Mouse (Mus musculus) hindbrain, embryonic 13.5 days (tissue): ENCODE data around the gene 5730522E02Rik. TPM values are rescaled to one million over a fixed set of nuclear protein-coding genes. Genes with fewer than 3 reads are reported as not detected.
A peak's percentile ranks its signal among the peaks of the same experiment; 100 is the strongest.

ENCODE experiments used
- ATAC-seq: fragments of 200-750 bp; cut with Nextera tagmentation; 2 replicates; pipeline ENCODE4 v1.8.0; 2017; ENCODE audit warnings: moderate TSS enrichment; ENCODE audit not compliant: low FRiP score
- H3K27ac ChIP-seq: fragments of 300-500 bp; sonication (generic); 2 replicates; pipeline ENCODE4 v1.5.1; 2015; ENCODE audit warnings: inconsistent platforms, mild to moderate bottlenecking, moderate library complexity
- H3K27me3 ChIP-seq: fragments of 300-500 bp; sonication (generic); 2 replicates; pipeline ENCODE4 v1.6.1; 2015; ENCODE audit warnings: mild to moderate bottlenecking, inconsistent platforms
- H3K36me3 ChIP-seq: fragments of 300-500 bp; sonication (generic); 2 replicates; pipeline ENCODE4 v1.6.1; 2015; ENCODE audit warnings: mild to moderate bottlenecking, inconsistent platforms
- H3K4me1 ChIP-seq: fragments of 300-500 bp; sonication (generic); replicated peaks from 2 replicates; pipeline ENCODE4 v1.6.1; 2015; ENCODE audit warnings: inconsistent platforms
- H3K4me2 ChIP-seq: fragments of 300-500 bp; sonication (generic); 2 replicates; pipeline ENCODE4 v1.6.1; 2015; ENCODE audit warnings: inconsistent platforms, mild to moderate bottlenecking, moderate library complexity
- H3K4me3 ChIP-seq: fragments of 300-500 bp; sonication (generic); 2 replicates; pipeline ENCODE4 v1.5.1; 2015; ENCODE audit warnings: mild to moderate bottlenecking, inconsistent platforms
- H3K9ac ChIP-seq: fragments of 300-500 bp; sonication (generic); 2 replicates; pipeline ENCODE4 v1.6.1; 2015; ENCODE audit warnings: mild to moderate bottlenecking, inconsistent platforms
- H3K9me3 ChIP-seq: fragments of 300-500 bp; sonication (generic); 2 replicates; pipeline ENCODE4 v1.6.1; 2016; ENCODE audit warnings: inconsistent platforms
- WGBS: fragments of 180-500 bp; shearing (Covaris S2); methylation state at CpG from one replicate; pipeline ENCODE4 v1.1.7; 2015; 5-methylcytosine and 5-hydroxymethylcytosine counted together
- polyA plus RNA-seq: library from polyadenylated mRNA; unstranded; fragments of >200 nt; fragmentation: Nextera tagmentation; extraction: Ambion mirVana; gene quantifications from 2 replicates; pipeline ENCODE4 v1.2.1, GENCODE M21; 2015

Gene 5730522E02Rik
- polyA plus RNA-seq, 1 experiment from 2014 or later: 15.7 TPM

GRCm38 (mm10) chr11:25940716-25941294, 269.8 kb downstream of the 5730522E02Rik start:
- no peaks in the 10 kb centered on the region for H3K9me3 ChIP-seq
- H3K4me1 ChIP-seq: peaks cover 4% of the 10 kb centered on the region; the same call in 1 of the 2 replicates
- H3K9ac ChIP-seq: no peak overlapping the region
- H3K27me3 ChIP-seq: no peaks in the 10 kb centered on the region
- WGBS: 74% methylated on average over 4 of the region's 4 CpGs
- H3K36me3 ChIP-seq: no peaks in the 10 kb centered on the region
- no peak overlapping the region for H3K4me3 ChIP-seq
- no peak overlapping the region for H3K4me2 ChIP-seq
- 0 out of 2 replicates have a peak overlapping the region, but pooled peaks have one; percentile 14 for H3K27ac ChIP-seq
- no peak for ATAC-seq

- Histone ChIP-seq H3K9ac (no peak overlapping the region), H3K36me3 (no peaks in the 10 kb centered on the region), H3K27ac (no peak overlapping the region), H3K9me3 (no peaks in the 10 kb centered on the region), H3K4me3 (no peak overlapping the region), H3K27me3 (no peaks in the 10 kb centered on the region), H3K4me2 (no peak overlapping the region), H3K4me1 (no peaks in the 10 kb centered on the region)
- 90% methylated on average over 2 of the region's 2 CpGs for WGBS
- no peak for ATAC-seq
Observed at GRCm38 (mm10) chr11:25926267-25926666, 284.3 kb downstream of the 5730522E02Rik start.

GRCm38 (mm10) chr11:25902321-25902720, 308.2 kb downstream of the 5730522E02Rik start:
- H3K36me3 ChIP-seq: no peaks in the 10 kb centered on the region
- H3K9ac ChIP-seq: no peak overlapping the region
- WGBS: 75% methylated on average over 2 of the region's 2 CpGs
- no peak for ATAC-seq
- H3K9me3 ChIP-seq: no peaks in the 10 kb centered on the region
- no peaks in the 10 kb centered on the region for H3K27me3 ChIP-seq
- H3K4me2 ChIP-seq: no peak overlapping the region
- H3K27ac ChIP-seq: no peak overlapping the region
- H3K4me3 ChIP-seq: no peak overlapping the region
- H3K4me1 ChIP-seq: no peaks in the 10 kb centered on the region

- 77% methylated on average over 2 of the region's 2 CpGs for WGBS
- Histone ChIP-seq H3K4me3 (no peak overlapping the region), H3K36me3 (no peaks in the 10 kb centered on the region), H3K27ac (no peak overlapping the region), H3K9ac (no peak overlapping the region), H3K4me2 (no peak overlapping the region), H3K4me1 (no peaks in the 10 kb centered on the region), H3K9me3 (no peaks in the 10 kb centered on the region), H3K27me3 (no peaks in the 10 kb centered on the region)
- no peak for ATAC-seq
Observed at GRCm38 (mm10) chr11:25901666-25902065, 308.9 kb downstream of the 5730522E02Rik start.

- no peak overlapping the region for H3K9ac ChIP-seq
- no peak for ATAC-seq
- 93% methylated on average over 3 of the region's 3 CpGs for WGBS
- no peak overlapping the region for H3K27ac ChIP-seq
- H3K4me3 ChIP-seq: no peak overlapping the region
- H3K4me2 ChIP-seq: no peak overlapping the region
- H3K27me3 ChIP-seq: no peaks in the 10 kb centered on the region
- no peaks in the 10 kb centered on the region for H3K9me3 ChIP-seq
- H3K4me1 ChIP-seq: no peaks in the 10 kb centered on the region
- H3K36me3 ChIP-seq: no peaks in the 10 kb centered on the region
Observed at GRCm38 (mm10) chr11:25893906-25894305, 316.7 kb downstream of the 5730522E02Rik start.

DNA sequence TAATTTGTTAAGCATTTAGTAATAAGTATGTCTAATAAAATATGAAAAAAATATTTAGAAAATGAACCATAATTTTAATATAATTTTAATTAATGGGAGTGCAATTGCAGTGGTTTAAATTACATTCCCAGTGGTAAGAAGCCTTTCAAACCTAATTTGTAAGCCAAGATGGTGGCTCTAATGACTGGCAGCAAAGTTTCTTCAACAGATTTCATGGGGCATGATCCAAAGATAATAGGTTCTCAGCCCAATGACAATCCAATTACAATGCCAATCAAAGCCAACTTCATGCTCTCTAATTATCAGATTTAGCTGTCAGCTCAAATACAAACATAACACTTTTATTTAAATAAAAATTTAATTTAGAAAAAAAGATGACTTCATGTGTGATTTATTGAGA, 337.6 kb downstream of the 5730522E02Rik start:
- Histone ChIP-seq H3K9me3 (no peaks in the 10 kb centered on the region), H3K27me3 (no peaks in the 10 kb centered on the region), H3K27ac (no peak overlapping the region), H3K4me1 (peaks cover 6% of the 10 kb centered on the region; the same call in 1 of the 2 replicates), H3K4me3 (no peak overlapping the region), H3K36me3 (no peaks in the 10 kb centered on the region), H3K9ac (no peak overlapping the region), H3K4me2 (no peak overlapping the region)
- ATAC-seq: no peak

- Histone ChIP-seq H3K9me3 (no peaks in the 10 kb centered on the region), H3K4me1 (peaks cover 6% of the 10 kb centered on the region; the same call in 1 of the 2 replicates), H3K4me3 (no peak overlapping the region), H3K27me3 (no peaks in the 10 kb centered on the region), H3K9ac (no peak overlapping the region), H3K36me3 (no peaks in the 10 kb centered on the region), H3K27ac (0 out of 2 replicates have a peak overlapping the region, but pooled peaks have one; percentile 26), H3K4me2 (no peak overlapping the region)
- WGBS: 35% methylated on average over 4 of the region's 4 CpGs
- no peak for ATAC-seq
Observed at GRCm38 (mm10) chr11:25872317-25872716, 338.2 kb downstream of the 5730522E02Rik start.

DNA sequence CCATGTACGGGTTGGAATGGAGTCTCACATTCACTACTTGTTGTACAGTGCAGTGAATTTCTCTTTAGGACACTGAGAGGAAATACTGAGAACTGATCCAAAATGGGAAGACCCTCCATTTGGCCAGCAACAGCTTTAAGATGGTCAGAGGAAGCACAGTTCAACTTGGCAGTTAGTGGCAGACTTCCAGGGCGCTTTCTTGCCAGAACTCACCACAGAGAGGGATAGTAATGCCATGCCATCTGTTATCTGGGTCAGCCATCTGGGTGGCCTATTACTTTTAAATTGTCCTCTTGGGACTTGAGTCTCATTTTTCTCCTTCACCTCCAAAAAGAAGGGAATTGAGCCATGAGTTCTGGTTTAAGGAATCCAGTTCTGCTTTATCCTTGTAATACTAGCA, 344.3 kb downstream of the 5730522E02Rik start:
- no peaks in the 10 kb centered on the region for H3K9me3 ChIP-seq
- H3K4me2 ChIP-seq: no peak overlapping the region
- 71% methylated on average over 2 of the region's 2 CpGs for WGBS
- no peak overlapping the region for H3K4me3 ChIP-seq
- H3K4me1 ChIP-seq: 0 out of 2 replicates have a peak, but pooled peaks cover 2% of the 10 kb centered on the region
- ATAC-seq: no peak
- H3K27me3 ChIP-seq: no peaks in the 10 kb centered on the region
- no peaks in the 10 kb centered on the region for H3K36me3 ChIP-seq
- H3K27ac ChIP-seq: no peak overlapping the region
- no peak overlapping the region for H3K9ac ChIP-seq

- Histone ChIP-seq H3K27me3 (no peaks in the 10 kb centered on the region), H3K4me2 (0 out of 2 replicates have a peak overlapping the region, but pooled peaks have one; percentile 29), H3K27ac (0 out of 2 replicates have a peak overlapping the region, but pooled peaks have one; percentile 26), H3K9ac (no peak overlapping the region), H3K4me3 (no peak overlapping the region), H3K9me3 (no peaks in the 10 kb centered on the region), H3K36me3 (no peaks in the 10 kb centered on the region), H3K4me1 (peaks cover 8% of the 10 kb centered on the region; the same call in 1 of the 2 replicates)
- peak; percentile 86 for ATAC-seq
- 7% methylated on average over 9 of the region's 9 CpGs for WGBS
Observed at GRCm38 (mm10) chr11:25862686-25863085, 347.9 kb downstream of the 5730522E02Rik start.

- Histone ChIP-seq H3K9me3 (no peaks in the 10 kb centered on the region), H3K27ac (peak overlapping the region; percentile 88), H3K4me3 (no peak overlapping the region), H3K4me1 (peaks cover 42% of the 10 kb centered on the region), H3K36me3 (no peaks in the 10 kb centered on the region), H3K9ac (peak overlapping the region; percentile 39; the same call in 1 of the 2 replicates), H3K4me2 (peak overlapping the region; percentile 33), H3K27me3 (no peaks in the 10 kb centered on the region)
- 24% methylated on average over 16 of the region's 16 CpGs for WGBS
- ATAC-seq: peak; percentile 55
Observed at GRCm38 (mm10) chr11:25856629-25857568, 353.7 kb downstream of the 5730522E02Rik start.

GRCm38 (mm10) chr11:25855794-25856193, 354.8 kb downstream of the 5730522E02Rik start:
- peaks cover 42% of the 10 kb centered on the region for H3K4me1 ChIP-seq
- no peaks in the 10 kb centered on the region for H3K9me3 ChIP-seq
- H3K36me3 ChIP-seq: no peaks in the 10 kb centered on the region
- 33% methylated on average over 9 of the region's 9 CpGs for WGBS
- no peak for ATAC-seq
- 0 out of 2 replicates have a peak overlapping the region, but pooled peaks have one; percentile 46 for H3K9ac ChIP-seq
- H3K27ac ChIP-seq: peak overlapping the region; percentile 88
- H3K27me3 ChIP-seq: no peaks in the 10 kb centered on the region
- peak overlapping the region; percentile 36 for H3K4me2 ChIP-seq
- H3K4me3 ChIP-seq: no peak overlapping the region

- Histone ChIP-seq H3K9me3 (no peaks in the 10 kb centered on the region), H3K4me2 (peak overlapping the region; percentile 4; the same call in 1 of the 2 replicates), H3K36me3 (no peaks in the 10 kb centered on the region), H3K9ac (0 out of 2 replicates have a peak overlapping the region, but pooled peaks have one; percentile 43), H3K4me3 (no peak overlapping the region), H3K27me3 (no peaks in the 10 kb centered on the region), H3K27ac (peak overlapping the region; percentile 85), H3K4me1 (peaks cover 42% of the 10 kb centered on the region)
- ATAC-seq: no peak
- WGBS: 29% methylated on average over 10 of the region's 10 CpGs
Observed at GRCm38 (mm10) chr11:25854216-25854615, 356.3 kb downstream of the 5730522E02Rik start.
